In the genomic region with DNA sequence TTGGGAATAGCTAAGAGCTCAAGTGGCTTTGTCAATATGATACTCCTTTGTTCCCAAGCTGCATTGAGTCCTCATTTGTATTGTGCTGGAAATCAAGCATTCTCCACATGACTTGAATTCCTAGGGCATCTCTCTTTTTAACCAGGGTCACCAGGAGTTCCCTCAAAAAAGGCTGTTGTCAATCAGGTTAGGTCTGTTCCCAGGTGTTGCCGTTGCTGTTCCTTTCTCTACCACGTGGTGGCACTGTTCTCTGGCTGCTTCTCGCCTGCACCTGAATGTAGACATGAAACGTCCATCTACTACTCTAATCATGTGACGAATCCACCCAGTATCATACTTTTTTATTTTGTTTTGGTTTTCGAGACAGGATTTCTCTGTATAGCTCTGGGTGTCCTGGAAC, we compare ENCODE assay signal across 8 mouse cellular contexts.
DNase-seq lines count a peak whose midpoint lies in the region; ATAC-seq and TF ChIP-seq lines count a peak whose summit lies in the region.

No protein-coding gene starts in this region.

- peak; percentile 63 for DNase-seq in neural tube, embryonic 10.5 days (ENCODE audit: extremely low spot score, low spot score)
- DNase-seq in cerebellum, adult 2 months, result peak; percentile 21 to 45
- DNase-seq in gastrocnemius, adult 8-10 months (ENCODE audit: low spot score in 2 of 2), result peak; percentile 3 to 6
- peak; percentile 80 for DNase-seq in limb, embryonic 11.5 days (ENCODE audit: low spot score)
- peak; percentile 64 for DNase-seq in neural tube, embryonic 11.5 days (ENCODE audit: low spot score)
- peak; percentile 81 for DNase-seq in thymus, adult 2 months

- no peak overlapping the region for H3K4me3 ChIP-seq in neural tube, embryonic 15.5 days (replicated peaks)
- no peak overlapping the region for H3K4me3 ChIP-seq in cerebellum, adult 2 months (replicated peaks; ENCODE audit: insufficient read depth, low read depth, low read length)
- H3K4me3 ChIP-seq in intestine, postnatal 0 days (ENCODE audit: low read depth, low read length), result no peak overlapping the region
- no peak overlapping the region for H3K4me3 ChIP-seq in limb, embryonic 11.5 days (ENCODE audit: low read depth, low read length)
- no peak overlapping the region for H3K4me3 ChIP-seq in neural tube, embryonic 11.5 days (ENCODE audit: low read depth, low read length)
- no peak overlapping the region for H3K4me3 ChIP-seq in thymus, adult 2 months (ENCODE audit: control insufficient read depth, insufficient read depth, low read length)

- no peak overlapping the region for H3K27ac ChIP-seq in neural tube, embryonic 15.5 days (replicated peaks)
- no peak overlapping the region for H3K27ac ChIP-seq in cerebellum, adult 2 months (ENCODE audit: insufficient read depth, low read length)
- no peak overlapping the region for H3K27ac ChIP-seq in intestine, postnatal 0 days (ENCODE audit: low read depth, low read length)
- H3K27ac ChIP-seq in limb, embryonic 11.5 days (replicated peaks; ENCODE audit: low read depth, low read length), result no peak overlapping the region
- no peak overlapping the region for H3K27ac ChIP-seq in neural tube, embryonic 11.5 days (ENCODE audit: low read depth, low read length)
- H3K27ac ChIP-seq in thymus, adult 2 months (ENCODE audit: control insufficient read depth, insufficient read depth, low read length), result no peak overlapping the region

- WGBS in neural tube, embryonic 15.5 days, result 39% methylated on average over 6 of the region's 6 CpGs
- 32% methylated on average over 6 of the region's 6 CpGs for WGBS in cerebellum, adult 2 months
- 25% methylated on average over 6 of the region's 6 CpGs for WGBS in intestine, postnatal 0 days
- WGBS in limb, embryonic 11.5 days, result 31% methylated on average over 6 of the region's 6 CpGs
- WGBS in neural tube, embryonic 11.5 days, result 44% methylated on average over 6 of the region's 6 CpGs
- 4% methylated on average over 6 of the region's 6 CpGs for WGBS in thymus, adult 2 months

- H3K27me3 ChIP-seq in neural tube, embryonic 15.5 days (replicated peaks), result no peaks in the 10 kb centered on the region
- no peaks in the 10 kb centered on the region for H3K27me3 ChIP-seq in cerebellum, adult 2 months (ENCODE audit: control insufficient read depth, insufficient read depth, low read length)
- H3K27me3 ChIP-seq in intestine, postnatal 0 days (replicated peaks; ENCODE audit: control insufficient read depth, insufficient read depth, low read length), result no peaks in the 10 kb centered on the region
- H3K27me3 ChIP-seq in limb, embryonic 11.5 days (ENCODE audit: control insufficient read depth, insufficient read depth, low read length), result no peaks in the 10 kb centered on the region
- no peaks in the 10 kb centered on the region for H3K27me3 ChIP-seq in neural tube, embryonic 11.5 days (ENCODE audit: control insufficient read depth, insufficient read depth, low read length)
- H3K27me3 ChIP-seq in thymus, adult 2 months (ENCODE audit: control insufficient read depth, insufficient read depth, low read length), result no peaks in the 10 kb centered on the region

- H3K4me2 ChIP-seq in neural tube, embryonic 15.5 days, result no peak overlapping the region
- no peak overlapping the region for H3K4me2 ChIP-seq in intestine, postnatal 0 days (replicated peaks; ENCODE audit: low read depth)
- H3K4me2 ChIP-seq in limb, embryonic 11.5 days (ENCODE audit: low read depth, severe bottlenecking), result no peak overlapping the region
- no peak overlapping the region for H3K4me2 ChIP-seq in neural tube, embryonic 11.5 days (ENCODE audit: low read depth)

- no peak overlapping the region for H3K9ac ChIP-seq in neural tube, embryonic 15.5 days (replicated peaks)
- no peak overlapping the region for H3K9ac ChIP-seq in intestine, postnatal 0 days (ENCODE audit: low read depth, low read length)
- H3K9ac ChIP-seq in limb, embryonic 11.5 days (ENCODE audit: low read length), result no peak overlapping the region
- no peak overlapping the region for H3K9ac ChIP-seq in neural tube, embryonic 11.5 days (ENCODE audit: low read length)

- TF ChIP-seq POLR2A in cerebellum, adult 2 months (IDR thresholded peaks at IDR 0.05; ENCODE audit: borderline replicate concordance, insufficient read depth, low read length), result no peak
- no peak for TF ChIP-seq POLR2A in thymus, adult 2 months (IDR thresholded peaks at IDR 0.05; ENCODE audit: control insufficient read depth, extremely low read depth, insufficient read depth, low read length, poor library complexity)

- no peak for ATAC-seq in neural tube, embryonic 15.5 days (ENCODE audit: low FRiP score)
- ATAC-seq in intestine, postnatal 0 days, result no peak
- ATAC-seq in limb, embryonic 11.5 days (ENCODE audit: insufficient number of reproducible peaks, low FRiP score, low TSS enrichment, low read depth), result peak; percentile 58; the same call in 1 of the 2 replicates
- peak; percentile 54; the same call in 1 of the 2 replicates for ATAC-seq in neural tube, embryonic 11.5 days (ENCODE audit: insufficient read depth, low FRiP score, low TSS enrichment)

- no peaks in the 10 kb centered on the region for H3K9me3 ChIP-seq in neural tube, embryonic 15.5 days (replicated peaks)
- no peaks in the 10 kb centered on the region for H3K9me3 ChIP-seq in intestine, postnatal 0 days (ENCODE audit: control insufficient read depth)
- no peaks in the 10 kb centered on the region for H3K9me3 ChIP-seq in limb, embryonic 11.5 days (ENCODE audit: control insufficient read depth, low read length)
- no peaks in the 10 kb centered on the region for H3K9me3 ChIP-seq in neural tube, embryonic 11.5 days (ENCODE audit: control insufficient read depth, low read length)

- TF ChIP-seq CTCF in cerebellum, adult 2 months (IDR thresholded peaks at IDR 0.05; ENCODE audit: borderline replicate concordance, insufficient read depth, low read depth, low read length), result peak; percentile 63
- TF ChIP-seq CTCF in intestine, postnatal 0 days (IDR thresholded peaks at IDR 0.05; ENCODE audit: low read depth), result peak; percentile 84
- no peak for TF ChIP-seq CTCF in thymus, adult 2 months (IDR thresholded peaks at IDR 0.05; ENCODE audit: borderline replicate concordance, control insufficient read depth, extremely low read depth, insufficient read depth, low read length, poor library complexity)

- H3K36me3 ChIP-seq in neural tube, embryonic 15.5 days, result no peaks in the 10 kb centered on the region
- H3K36me3 ChIP-seq in intestine, postnatal 0 days (ENCODE audit: control insufficient read depth, insufficient read depth), result no peaks in the 10 kb centered on the region
- no peaks in the 10 kb centered on the region for H3K36me3 ChIP-seq in limb, embryonic 11.5 days (ENCODE audit: control insufficient read depth, insufficient read depth, low read length)
- H3K36me3 ChIP-seq in neural tube, embryonic 11.5 days (ENCODE audit: control insufficient read depth, insufficient read depth, low read length), result no peaks in the 10 kb centered on the region
- no peaks in the 10 kb centered on the region for H3K36me3 ChIP-seq in thymus, adult 2 months (ENCODE audit: control insufficient read depth, insufficient read depth, low read length)

- no peaks in the 10 kb centered on the region for H3K4me1 ChIP-seq in neural tube, embryonic 15.5 days
- no peaks in the 10 kb centered on the region for H3K4me1 ChIP-seq in cerebellum, adult 2 months (ENCODE audit: control insufficient read depth, insufficient read depth, low read length)
- H3K4me1 ChIP-seq in intestine, postnatal 0 days (replicated peaks; ENCODE audit: control insufficient read depth, insufficient read depth, low read length), result no peaks in the 10 kb centered on the region
- no peaks in the 10 kb centered on the region for H3K4me1 ChIP-seq in limb, embryonic 11.5 days (ENCODE audit: control insufficient read depth, insufficient read depth, low read length)
- H3K4me1 ChIP-seq in neural tube, embryonic 11.5 days (ENCODE audit: control insufficient read depth, insufficient read depth, low read length), result no peaks in the 10 kb centered on the region
- no peaks in the 10 kb centered on the region for H3K4me1 ChIP-seq in thymus, adult 2 months (replicated peaks; ENCODE audit: control insufficient read depth, insufficient read depth, low read length)

Comparison
In these comparisons a context has a peak if more than half of its experiments do, and no peak if none do; other contexts are left out.
1. ATAC-seq: peak in limb, embryonic 11.5 days (single experiment) and neural tube, embryonic 11.5 days (single experiment); none in neural tube, embryonic 15.5 days (single experiment) and intestine, postnatal 0 days (single experiment).
2. DNase-seq: peak in every context shown above with its lines; median percentile 81 in thymus, adult 2 months; 80 in limb, embryonic 11.5 days; 64 in neural tube, embryonic 11.5 days; 63 in neural tube, embryonic 10.5 days; 33 in cerebellum, adult 2 months; 4 in gastrocnemius, adult 8-10 months.